Mouse (Mus musculus) midbrain, postnatal 0 days (tissue): ENCODE results near the gene Tnip1. TPM values are rescaled to one million over a fixed set of nuclear protein-coding genes. Genes with fewer than 3 reads are reported as not detected.
A peak's percentile ranks its signal among the peaks of the same experiment; 100 is the strongest.

Experiments
- ATAC-seq: fragments of 200-750 bp; cut with Nextera tagmentation; 2 replicates; pipeline ENCODE4 v1.8.0; 2017; ENCODE audit warnings: moderate number of reproducible peaks, mild to moderate bottlenecking, moderate TSS enrichment, moderate library complexity; ENCODE audit not compliant: low FRiP score
- DNase-seq: peaks from one replicate; pipeline ENCODE4 v3.0.0-alpha.2; 2015; ENCODE audit warnings: low spot score
- H3K27ac ChIP-seq: fragments of 300-500 bp; sonication (generic); 2 replicates; pipeline ENCODE4 v1.5.1; 2014; ENCODE audit warnings: low read depth, mild to moderate bottlenecking, low read length, mixed read lengths
- H3K27me3 ChIP-seq: fragments of 300-500 bp; sonication (generic); 2 replicates; pipeline ENCODE4 v1.6.1; 2014; ENCODE audit warnings: low read length, control low read depth, mixed read lengths; ENCODE audit not compliant: insufficient read depth
- H3K36me3 ChIP-seq: fragments of 300-500 bp; sonication (generic); 2 replicates; pipeline ENCODE4 v1.6.1; 2014; ENCODE audit warnings: low read length, control low read depth, mixed read lengths; ENCODE audit not compliant: insufficient read depth
- H3K4me1 ChIP-seq: fragments of 300-500 bp; sonication (generic); 2 replicates; pipeline ENCODE4 v1.6.1; 2014; ENCODE audit warnings: mild to moderate bottlenecking, control low read depth, antibody characterized with exemption, low read length, mixed read lengths; ENCODE audit not compliant: insufficient read depth
- H3K4me2 ChIP-seq: fragments of 300-500 bp; sonication (generic); 2 replicates; pipeline ENCODE4 v1.6.1; 2014; ENCODE audit warnings: low read depth, mild to moderate bottlenecking, low read length, mixed read lengths; ENCODE audit not compliant: poor library complexity, severe bottlenecking
- H3K4me3 ChIP-seq: fragments of 300-500 bp; sonication (generic); 2 replicates; pipeline ENCODE4 v1.5.1; 2014; ENCODE audit warnings: low read depth, mild to moderate bottlenecking, low read length, moderate library complexity
- H3K9ac ChIP-seq: fragments of 300-500 bp; sonication (generic); replicated peaks from 2 replicates; pipeline ENCODE4 v1.6.1; 2014; ENCODE audit warnings: mild to moderate bottlenecking, low read length, moderate library complexity, mixed read lengths; ENCODE audit not compliant: poor library complexity, severe bottlenecking
- H3K9me3 ChIP-seq: fragments of 300-500 bp; sonication (generic); 2 replicates; pipeline ENCODE4 v1.6.1; 2016; ENCODE audit warnings: low read length, control low read depth
- CTCF ChIP-seq: IDR thresholded peaks from 2 replicates; pipeline ENCODE4 v1.5.1; 2016; ENCODE audit warnings: antibody characterized with exemption, mild to moderate bottlenecking
- WGBS: fragments of 180-500 bp; shearing (Covaris S2); extraction: QIAGEN DNeasy Blood & Tissue Kit; methylation state at CpG from one replicate; pipeline ENCODE4 v1.1.7; 2014; 5-methylcytosine and 5-hydroxymethylcytosine counted together
- polyA plus RNA-seq: library from polyadenylated mRNA; unstranded; fragments of >200 nt; fragmentation: Nextera tagmentation; extraction: Ambion mirVana; gene quantifications from 2 replicates; pipeline ENCODE4 v1.2.1, GENCODE M21; 2015
- total RNA-seq: library from RNA; depleted of rRNA; stranded (reverse); fragments of >200 nt; gene quantifications from 2 replicates; pipeline ENCODE4 v1.2.3, GENCODE M21; 2014; rRNA removed

Tnip1 gene
- total RNA-seq: 19.2 and 20.9 TPM in 2 replicates
- polyA plus RNA-seq: 17.0 and 17.2 TPM in 2 replicates

DNA sequence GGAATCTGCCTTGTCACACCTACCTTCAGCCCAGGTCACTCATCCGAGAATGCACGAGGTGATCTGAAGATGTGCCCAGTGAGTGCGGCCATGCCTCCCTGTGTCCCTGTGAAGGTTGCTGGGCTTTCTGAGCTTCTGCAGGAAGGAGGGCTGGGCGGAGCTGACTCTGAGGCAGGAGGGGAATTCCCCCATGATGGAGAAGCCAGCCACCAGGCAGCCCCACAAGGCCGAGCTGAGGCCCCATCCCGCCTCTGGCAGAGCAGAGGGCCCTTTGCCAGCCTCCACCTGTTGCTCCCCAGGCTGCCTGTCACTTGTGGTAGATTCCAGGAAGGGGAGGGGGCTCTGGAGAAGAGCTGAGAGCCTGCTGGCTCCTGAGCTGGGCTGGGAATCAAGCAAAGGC, at the start of gene Tnip1:
Gene Tnip1 (minus strand): TSS at position 108 of the 400 bp plus-strand sequence.
- no peak within 1 kb of the TSS for H3K27ac ChIP-seq
- DNase-seq (no peak), ATAC-seq (no peak)
- WGBS: 45% methylated on average over 6 of the region's 6 CpGs
- H3K9ac ChIP-seq: no peak within 1 kb of the TSS
- H3K4me1 ChIP-seq: no peaks in the 10 kb centered on the region
- no peaks in the 10 kb centered on the region for H3K27me3 ChIP-seq
- H3K36me3 ChIP-seq: no peaks in the 10 kb centered on the region
- H3K4me3 ChIP-seq: no peak within 1 kb of the TSS
- TF ChIP-seq CTCF: no peak
- H3K4me2 ChIP-seq: no peak within 1 kb of the TSS
- no peaks in the 10 kb centered on the region for H3K9me3 ChIP-seq

DNA sequence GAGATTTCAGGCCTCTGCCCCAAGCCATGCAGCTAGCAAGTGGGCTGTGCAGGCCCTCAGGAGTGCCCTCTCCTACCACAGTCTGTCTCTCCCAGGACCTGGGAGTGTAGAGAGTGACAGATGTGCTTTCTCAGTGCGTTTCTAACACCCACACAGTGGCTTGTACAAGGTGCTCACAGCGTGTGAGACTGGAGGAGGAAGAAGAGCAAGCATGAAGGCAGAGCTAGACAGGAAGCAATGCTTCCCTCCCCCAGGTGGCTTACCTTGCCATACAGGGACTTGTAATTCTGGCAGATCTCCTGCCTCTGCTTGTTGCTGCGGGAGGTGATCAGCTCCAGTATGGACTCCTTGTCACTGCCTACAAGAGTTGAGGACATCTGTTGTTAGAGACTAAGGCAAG, 48.7 kb upstream of the Tnip1 start:
- Histone ChIP-seq H3K36me3 (peaks cover 27% of the 10 kb centered on the region), H3K4me2 (no peak overlapping the region)
- DNase-seq: no peak

DNA sequence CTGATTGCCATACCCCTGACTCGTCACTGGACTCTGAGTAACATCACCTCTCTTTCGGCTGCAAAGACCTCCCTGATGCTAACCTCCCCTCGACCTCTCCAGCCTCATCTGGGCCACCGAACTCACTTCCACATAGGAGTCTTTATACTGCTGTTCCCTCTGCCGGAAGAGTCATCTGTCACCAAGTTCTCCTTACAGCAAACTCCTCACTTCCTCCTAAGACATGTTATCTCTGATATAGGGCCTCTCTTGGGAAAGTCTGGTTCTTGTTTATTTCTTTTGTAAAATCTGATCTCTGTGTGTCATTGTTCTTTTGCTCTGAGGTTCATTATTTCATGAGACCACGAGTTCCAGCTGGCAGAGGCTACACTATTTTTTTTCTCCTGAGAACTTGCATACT, 45.5 kb upstream of the Tnip1 start:
- Histone ChIP-seq H3K4me2 (no peak overlapping the region), H3K36me3 (peaks cover 33% of the 10 kb centered on the region), H3K27me3 (no peaks in the 10 kb centered on the region), H3K4me1 (no peaks in the 10 kb centered on the region), H3K9ac (no peak overlapping the region), H3K4me3 (no peak overlapping the region), H3K27ac (no peak overlapping the region), H3K9me3 (no peaks in the 10 kb centered on the region)
- DNase-seq: no peak
- ATAC-seq: no peak
- WGBS: 86% methylated on average over 6 of the region's 6 CpGs
- TF ChIP-seq CTCF: no peak

More for the DNA sequence above, 48.7 kb upstream of the Tnip1 start:
- no peak for ATAC-seq
- peaks cover 3% of the 10 kb centered on the region; the same call in 1 of the 2 replicates for H3K4me1 ChIP-seq
- H3K9me3 ChIP-seq: no peaks in the 10 kb centered on the region
- no peak overlapping the region for H3K9ac ChIP-seq
- no peak for TF ChIP-seq CTCF
- H3K27ac ChIP-seq: no peak overlapping the region
- 88% methylated on average over 3 of the region's 3 CpGs for WGBS
- no peak overlapping the region for H3K4me3 ChIP-seq
- no peaks in the 10 kb centered on the region for H3K27me3 ChIP-seq

- H3K4me3 ChIP-seq: no peak overlapping the region
- ATAC-seq (no peak), DNase-seq (no peak)
- no peaks in the 10 kb centered on the region for H3K4me1 ChIP-seq
- no peak overlapping the region for H3K27ac ChIP-seq
- TF ChIP-seq CTCF: peak; percentile 53
- no peaks in the 10 kb centered on the region for H3K27me3 ChIP-seq
- H3K9me3 ChIP-seq: no peaks in the 10 kb centered on the region
- no peak overlapping the region for H3K9ac ChIP-seq
- H3K36me3 ChIP-seq: peaks cover 33% of the 10 kb centered on the region
- WGBS: 88% methylated on average over 5 of the region's 5 CpGs
- no peak overlapping the region for H3K4me2 ChIP-seq
Measured at GRCm38 (mm10) chr11:55005684-55006083, 43.0 kb upstream of the Tnip1 start.

GRCm38 (mm10) chr11:55004970-55005502, 42.3 kb upstream of the Tnip1 start:
- WGBS: 86% methylated on average over 7 of the region's 7 CpGs
- H3K4me2 ChIP-seq: no peak overlapping the region
- DNase-seq (no peak), ATAC-seq (no peak)
- no peak for TF ChIP-seq CTCF
- H3K4me1 ChIP-seq: no peaks in the 10 kb centered on the region
- peaks cover 31% of the 10 kb centered on the region for H3K36me3 ChIP-seq
- no peaks in the 10 kb centered on the region for H3K9me3 ChIP-seq
- no peak overlapping the region for H3K9ac ChIP-seq
- no peak overlapping the region for H3K4me3 ChIP-seq
- H3K27me3 ChIP-seq: no peaks in the 10 kb centered on the region
- no peak overlapping the region for H3K27ac ChIP-seq

GRCm38 (mm10) chr11:54998708-54999107, 36.0 kb upstream of the Tnip1 start:
- Histone ChIP-seq H3K36me3 (peaks cover 22% of the 10 kb centered on the region), H3K9ac (no peak overlapping the region), H3K9me3 (no peaks in the 10 kb centered on the region), H3K4me3 (no peak overlapping the region), H3K27ac (no peak overlapping the region), H3K27me3 (no peaks in the 10 kb centered on the region), H3K4me1 (no peaks in the 10 kb centered on the region), H3K4me2 (no peak overlapping the region)
- ATAC-seq (no peak), DNase-seq (no peak)
- TF ChIP-seq CTCF: no peak
- WGBS: 38% methylated on average over 2 of the region's 2 CpGs
